Mouse (Mus musculus): ENCODE data around the gene H2-T23. TPM values are rescaled to one million over a fixed set of nuclear protein-coding genes. Genes with fewer than 3 reads are reported as not detected.

Gene H2-T23
- polyA plus RNA-seq, 1 experiment from 2014 or later = 4.1 TPM

Other genes starting within 250 kb of the H2-T23 start
- 8.9 and 10.5 TPM in 2 replicates for gene Ier3, start 211.2 kb downstream of the H2-T23 start, polyA plus RNA-seq (2015; fragmentation: Nextera tagmentation; extraction: Ambion mirVana)
- 102 and 104 TPM in 2 replicates for gene Flot1, start 209.6 kb downstream of the H2-T23 start, polyA plus RNA-seq (2015; fragmentation: Nextera tagmentation; extraction: Ambion mirVana)
- 1,852 and 1,913 TPM in 2 replicates for gene Tubb5, start 194.5 kb downstream of the H2-T23 start, polyA plus RNA-seq (2015; fragmentation: Nextera tagmentation; extraction: Ambion mirVana)
- gene Mdc1, start 191.3 kb downstream of the H2-T23 start, polyA plus RNA-seq (2015; fragmentation: Nextera tagmentation; extraction: Ambion mirVana) = 8.6 and 10.3 TPM in 2 replicates
- gene Nrm, start 171.5 kb downstream of the H2-T23 start, polyA plus RNA-seq (2015; fragmentation: Nextera tagmentation; extraction: Ambion mirVana) = 13.5 and 14.6 TPM in 2 replicates
- 18.4 and 18.8 TPM in 2 replicates for gene Ppp1r18, start 167.3 kb downstream of the H2-T23 start, polyA plus RNA-seq (2015; fragmentation: Nextera tagmentation; extraction: Ambion mirVana)
- 28.4 and 30.5 TPM in 2 replicates for gene Dhx16, start 153.0 kb downstream of the H2-T23 start, polyA plus RNA-seq (2015; fragmentation: Nextera tagmentation; extraction: Ambion mirVana)
- gene 2310061I04Rik, start 135.4 kb downstream of the H2-T23 start, polyA plus RNA-seq (2015; fragmentation: Nextera tagmentation; extraction: Ambion mirVana) = 63.9 and 76.4 TPM in 2 replicates
- 455 and 465 TPM in 2 replicates for gene Atat1, start 122.8 kb downstream of the H2-T23 start, polyA plus RNA-seq (2015; fragmentation: Nextera tagmentation; extraction: Ambion mirVana)
- 46.9 and 54.4 TPM in 2 replicates for gene Mrps18b, start 116.5 kb downstream of the H2-T23 start, polyA plus RNA-seq (2015; fragmentation: Nextera tagmentation; extraction: Ambion mirVana)
- 38.9 and 43.0 TPM in 2 replicates for gene Ppp1r10, start 116.4 kb downstream of the H2-T23 start, polyA plus RNA-seq (2015; fragmentation: Nextera tagmentation; extraction: Ambion mirVana)
- 90.7 and 93.8 TPM in 2 replicates for gene Abcf1, start 63.1 kb downstream of the H2-T23 start, polyA plus RNA-seq (2015; fragmentation: Nextera tagmentation; extraction: Ambion mirVana)
- gene Gnl1, start 53.0 kb downstream of the H2-T23 start, polyA plus RNA-seq (2015; fragmentation: Nextera tagmentation; extraction: Ambion mirVana) = 63.3 and 66.8 TPM in 2 replicates
- 102 and 107 TPM in 2 replicates for gene Prr3, start 52.6 kb downstream of the H2-T23 start, polyA plus RNA-seq (2015; fragmentation: Nextera tagmentation; extraction: Ambion mirVana)
- 8.0 and 8.8 TPM in 2 replicates for gene H2-T24, start 12.3 kb downstream of the H2-T23 start, polyA plus RNA-seq (2015; fragmentation: Nextera tagmentation; extraction: Ambion mirVana)
- 5.3 and 6.2 TPM in 2 replicates for gene H2-T22, start 9.9 kb upstream of the H2-T23 start, polyA plus RNA-seq (2015; fragmentation: Nextera tagmentation; extraction: Ambion mirVana)
- gene Gm6034, start 10.1 kb upstream of the H2-T23 start, polyA plus RNA-seq (2015; fragmentation: Nextera tagmentation; extraction: Ambion mirVana) = not detected in 2 replicates
- not detected in 2 replicates for gene Gm11127, start 25.5 kb upstream of the H2-T23 start, polyA plus RNA-seq (2015; fragmentation: Nextera tagmentation; extraction: Ambion mirVana)
- not detected in 2 replicates for gene Gm19684, start 88.8 kb upstream of the H2-T23 start, polyA plus RNA-seq (2015; fragmentation: Nextera tagmentation; extraction: Ambion mirVana)
- gene Gm7030, start 96.6 kb upstream of the H2-T23 start, polyA plus RNA-seq (2015; fragmentation: Nextera tagmentation; extraction: Ambion mirVana) = not detected in 2 replicates
- gene Gm8909, start 135.7 kb upstream of the H2-T23 start, polyA plus RNA-seq (2015; fragmentation: Nextera tagmentation; extraction: Ambion mirVana) = not detected in 2 replicates
- gene H2-T3, start 157.4 kb upstream of the H2-T23 start, polyA plus RNA-seq (2015; fragmentation: Nextera tagmentation; extraction: Ambion mirVana) = not detected in 2 replicates
- gene Rpp21, start 225.2 kb upstream of the H2-T23 start, polyA plus RNA-seq (2015; fragmentation: Nextera tagmentation; extraction: Ambion mirVana) = 122 and 135 TPM in 2 replicates
- gene Trim39, start 239.4 kb upstream of the H2-T23 start, polyA plus RNA-seq (2015; fragmentation: Nextera tagmentation; extraction: Ambion mirVana) = 26.2 and 28.6 TPM in 2 replicates

Data from midbrain, embryonic 16.5 days (tissue).